Mouse (Mus musculus): ENCODE results near the gene Kcnh3. TPM values are rescaled to one million over a fixed set of nuclear protein-coding genes. Genes with fewer than 3 reads are reported as not detected.
A peak's percentile ranks its signal among the peaks of the same experiment; 100 is the strongest.
"Not testable (repeated sequence)": the region's sequence is repeated elsewhere in the genome, so short reads cannot be mapped to it uniquely, and the experiment has no call there.

Gene Kcnh3
- total RNA-seq, 2 experiments from 2014 or later, result 71.6 to 78.7 TPM

- DNase-seq (ENCODE audit: low spot score in 2 of 2), result no peak
Observed at GRCm38 (mm10) chr15:99238006-99238405, 13.3 kb downstream of the Kcnh3 start.

GRCm38 (mm10) chr15:99240129-99240528 is 15.5 kb downstream of the Kcnh3 start:
- DNase-seq (ENCODE audit: low spot score in 2 of 2), result no peak

GRCm38 (mm10) chr15:99241249-99241648 is 16.6 kb downstream of the Kcnh3 start:
- no peak for DNase-seq (ENCODE audit: low spot score in 2 of 2)

- no peak for DNase-seq (ENCODE audit: low spot score in 2 of 2)
Observed at GRCm38 (mm10) chr15:99242045-99242444, 17.4 kb downstream of the Kcnh3 start.

GRCm38 (mm10) chr15:99246736-99247135 is 22.1 kb downstream of the Kcnh3 start:
- DNase-seq (ENCODE audit: low spot score in 2 of 2), result not testable (repeated sequence)

- DNase-seq (ENCODE audit: low spot score in 2 of 2), result peak; percentile 54 to 67
Observed at GRCm38 (mm10) chr15:99248972-99249371, 24.3 kb downstream of the Kcnh3 start.

- DNase-seq (ENCODE audit: low spot score in 2 of 2), result no peak
Observed at GRCm38 (mm10) chr15:99249938-99250337, 25.3 kb downstream of the Kcnh3 start.

- not testable (repeated sequence) for DNase-seq (ENCODE audit: low spot score in 2 of 2)
Observed at GRCm38 (mm10) chr15:99251111-99251510, 26.4 kb downstream of the Kcnh3 start.

GRCm38 (mm10) chr15:99251626-99252380 is 27.1 kb downstream of the Kcnh3 start, which contains the start of gene Mcrs1:
Gene Mcrs1, minus strand, starts transcription at chr15:99251961.
- peak; percentile 98 to 99 for DNase-seq (ENCODE audit: low spot score in 2 of 2)

GRCm38 (mm10) chr15:99252381-99253174 is 27.9 kb downstream of the Kcnh3 start:
- DNase-seq (ENCODE audit: low spot score in 2 of 2), result no peak

- not testable (repeated sequence) for DNase-seq (ENCODE audit: low spot score in 2 of 2)
Observed at GRCm38 (mm10) chr15:99253175-99253479, 28.5 kb downstream of the Kcnh3 start.

GRCm38 (mm10) chr15:99253772-99254171 is 29.1 kb downstream of the Kcnh3 start:
- no peak for DNase-seq (ENCODE audit: low spot score in 2 of 2)

GRCm38 (mm10) chr15:99254477-99255005 is 29.9 kb downstream of the Kcnh3 start:
- DNase-seq (ENCODE audit: low spot score in 2 of 2), result no peak

GRCm38 (mm10) chr15:99255241-99255749 is 30.6 kb downstream of the Kcnh3 start:
- DNase-seq (ENCODE audit: low spot score in 2 of 2), result no peak

GRCm38 (mm10) chr15:99259167-99259729 is 34.6 kb downstream of the Kcnh3 start:
- no peak for DNase-seq (ENCODE audit: low spot score in 2 of 2)

- peak; percentile 27 to 74 for DNase-seq (ENCODE audit: low spot score in 2 of 2)
Observed at GRCm38 (mm10) chr15:99259730-99260252, 35.1 kb downstream of the Kcnh3 start.

- no peak for DNase-seq (ENCODE audit: low spot score in 2 of 2)
Observed at GRCm38 (mm10) chr15:99262702-99263101, 38.0 kb downstream of the Kcnh3 start.

- no peak for DNase-seq (ENCODE audit: low spot score in 2 of 2)
Observed at GRCm38 (mm10) chr15:99264363-99264762, 39.7 kb downstream of the Kcnh3 start.

GRCm38 (mm10) chr15:99265679-99266078 is 41.0 kb downstream of the Kcnh3 start:
- DNase-seq (ENCODE audit: low spot score in 2 of 2), result peak; percentile 49 to 81

GRCm38 (mm10) chr15:99276095-99276494 is 51.4 kb downstream of the Kcnh3 start:
- DNase-seq (ENCODE audit: low spot score in 2 of 2), result no peak

GRCm38 (mm10) chr15:99278271-99278670 is 53.6 kb downstream of the Kcnh3 start:
- no peak for DNase-seq (ENCODE audit: low spot score in 2 of 2)

All from layer of hippocampus, postnatal 14 days (tissue).